Mouse (Mus musculus): Measurements from ENCODE around the gene Olfml2b. TPM values are rescaled to one million over a fixed set of nuclear protein-coding genes. Genes with fewer than 3 reads are reported as not detected.

Gene Olfml2b
- polyA plus RNA-seq, 1 experiment from 2014 or later: 5.2 TPM

- 83% methylated on average over 3 of the region's 3 CpGs for WGBS
- ATAC-seq (ENCODE audit: low FRiP score): no peak
- H3K4me1 ChIP-seq (replicated peaks; ENCODE audit: control insufficient read depth, insufficient read depth, low read length): no peaks in the 10 kb centered on the region
- no peak overlapping the region for H3K4me2 ChIP-seq (replicated peaks)
- H3K27me3 ChIP-seq (ENCODE audit: control insufficient read depth, insufficient read depth, low read length): no peaks in the 10 kb centered on the region
- no peak for DNase-seq (ENCODE audit: low spot score)
- no peaks in the 10 kb centered on the region for H3K9me3 ChIP-seq (ENCODE audit: control insufficient read depth, low read length)
- no peak overlapping the region for H3K4me3 ChIP-seq (replicated peaks; ENCODE audit: low read length)
- no peak overlapping the region for H3K27ac ChIP-seq
- no peaks in the 10 kb centered on the region for H3K36me3 ChIP-seq (replicated peaks; ENCODE audit: control insufficient read depth, insufficient read depth)
- no peak overlapping the region for H3K9ac ChIP-seq
These were observed 32.7 kb upstream of the Olfml2b start for GRCm38 (mm10) chr1:170611631-170612030.

- Histone ChIP-seq H3K4me1 (replicated peaks; ENCODE audit: control insufficient read depth, insufficient read depth, low read length) (no peaks in the 10 kb centered on the region), H3K9me3 (ENCODE audit: control insufficient read depth, low read length) (no peaks in the 10 kb centered on the region), H3K27ac (no peak overlapping the region), H3K4me2 (replicated peaks) (no peak overlapping the region), H3K36me3 (replicated peaks; ENCODE audit: control insufficient read depth, insufficient read depth) (no peaks in the 10 kb centered on the region), H3K4me3 (replicated peaks; ENCODE audit: low read length) (no peak overlapping the region), H3K27me3 (ENCODE audit: control insufficient read depth, insufficient read depth, low read length) (no peaks in the 10 kb centered on the region), H3K9ac (no peak overlapping the region)
- DNase-seq (ENCODE audit: low spot score): peak; percentile 90
- peak; percentile 95 for ATAC-seq (ENCODE audit: low FRiP score)
- WGBS: 61% methylated on average over 18 of the region's 18 CpGs
These were observed 31.1 kb upstream of the Olfml2b start for GRCm38 (mm10) chr1:170612968-170613872.

- ATAC-seq (ENCODE audit: low FRiP score) (no peak), DNase-seq (ENCODE audit: low spot score) (no peak)
- 89% methylated on average over 2 of the region's 2 CpGs for WGBS
- H3K4me3 ChIP-seq (replicated peaks; ENCODE audit: low read length): no peak overlapping the region
- no peaks in the 10 kb centered on the region for H3K36me3 ChIP-seq (replicated peaks; ENCODE audit: control insufficient read depth, insufficient read depth)
- H3K4me1 ChIP-seq (replicated peaks; ENCODE audit: control insufficient read depth, insufficient read depth, low read length): no peaks in the 10 kb centered on the region
- 0 out of 2 replicates have a peak, but pooled peaks cover 7% of the 10 kb centered on the region for H3K9me3 ChIP-seq (ENCODE audit: control insufficient read depth, low read length)
- no peak overlapping the region for H3K9ac ChIP-seq
- H3K4me2 ChIP-seq (replicated peaks): no peak overlapping the region
- H3K27me3 ChIP-seq (ENCODE audit: control insufficient read depth, insufficient read depth, low read length): no peaks in the 10 kb centered on the region
- H3K27ac ChIP-seq: no peak overlapping the region
These were observed 24.5 kb upstream of the Olfml2b start for GRCm38 (mm10) chr1:170619686-170620374.

GRCm38 (mm10) chr1:170622934-170623333 is 21.4 kb upstream of the Olfml2b start:
- Histone ChIP-seq H3K27ac (no peak overlapping the region), H3K9me3 (ENCODE audit: control insufficient read depth, low read length) (0 out of 2 replicates have a peak, but pooled peaks cover 7% of the 10 kb centered on the region), H3K36me3 (replicated peaks; ENCODE audit: control insufficient read depth, insufficient read depth) (no peaks in the 10 kb centered on the region), H3K4me3 (replicated peaks; ENCODE audit: low read length) (no peak overlapping the region), H3K4me2 (replicated peaks) (no peak overlapping the region), H3K27me3 (ENCODE audit: control insufficient read depth, insufficient read depth, low read length) (no peaks in the 10 kb centered on the region), H3K4me1 (replicated peaks; ENCODE audit: control insufficient read depth, insufficient read depth, low read length) (no peaks in the 10 kb centered on the region), H3K9ac (no peak overlapping the region)
- no peak for DNase-seq (ENCODE audit: low spot score)
- ATAC-seq (ENCODE audit: low FRiP score): no peak
- 87% methylated on average over 5 of the region's 5 CpGs for WGBS

- DNase-seq (ENCODE audit: low spot score): no peak
- no peak overlapping the region for H3K4me2 ChIP-seq (replicated peaks)
- 0 out of 2 replicates have a peak, but pooled peaks cover 7% of the 10 kb centered on the region for H3K9me3 ChIP-seq (ENCODE audit: control insufficient read depth, low read length)
- WGBS: 97% methylated on average over 1 of the region's 1 CpGs
- H3K36me3 ChIP-seq (replicated peaks; ENCODE audit: control insufficient read depth, insufficient read depth): no peaks in the 10 kb centered on the region
- no peak overlapping the region for H3K4me3 ChIP-seq (replicated peaks; ENCODE audit: low read length)
- no peak overlapping the region for H3K27ac ChIP-seq
- H3K4me1 ChIP-seq (replicated peaks; ENCODE audit: control insufficient read depth, insufficient read depth, low read length): no peaks in the 10 kb centered on the region
- H3K9ac ChIP-seq: no peak overlapping the region
- no peak for ATAC-seq (ENCODE audit: low FRiP score)
- H3K27me3 ChIP-seq (ENCODE audit: control insufficient read depth, insufficient read depth, low read length): no peaks in the 10 kb centered on the region
These were observed 20.9 kb upstream of the Olfml2b start for GRCm38 (mm10) chr1:170623432-170623831.

DNA sequence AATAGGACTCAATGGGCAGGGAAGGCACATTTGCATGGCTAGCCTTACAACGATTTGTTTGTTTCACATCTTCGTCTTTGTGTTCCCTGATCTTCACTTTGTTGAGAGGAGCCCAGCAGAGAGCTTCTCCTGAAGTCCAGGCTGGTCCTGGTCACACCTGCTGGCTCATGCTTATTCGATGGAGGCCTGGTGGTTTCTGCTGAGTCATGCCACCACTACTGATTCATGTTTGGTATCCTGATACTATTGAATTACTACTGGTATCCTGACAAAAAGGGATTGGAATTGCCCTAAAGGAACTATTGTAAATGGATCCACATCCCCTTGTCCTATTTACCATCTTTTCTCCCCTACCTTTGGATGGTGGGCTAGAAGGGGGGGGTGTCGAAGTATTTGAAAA is 13.8 kb upstream of the Olfml2b start:
- Histone ChIP-seq H3K4me3 (replicated peaks; ENCODE audit: low read length) (no peak overlapping the region), H3K9ac (no peak overlapping the region), H3K36me3 (replicated peaks; ENCODE audit: control insufficient read depth, insufficient read depth) (no peaks in the 10 kb centered on the region), H3K27me3 (ENCODE audit: control insufficient read depth, insufficient read depth, low read length) (no peaks in the 10 kb centered on the region), H3K4me1 (replicated peaks; ENCODE audit: control insufficient read depth, insufficient read depth, low read length) (no peaks in the 10 kb centered on the region), H3K9me3 (ENCODE audit: control insufficient read depth, low read length) (no peaks in the 10 kb centered on the region), H3K27ac (no peak overlapping the region), H3K4me2 (replicated peaks) (no peak overlapping the region)
- DNase-seq (ENCODE audit: low spot score) (no peak), ATAC-seq (ENCODE audit: low FRiP score) (no peak)
- WGBS: 86% methylated on average over 4 of the region's 4 CpGs

DNA sequence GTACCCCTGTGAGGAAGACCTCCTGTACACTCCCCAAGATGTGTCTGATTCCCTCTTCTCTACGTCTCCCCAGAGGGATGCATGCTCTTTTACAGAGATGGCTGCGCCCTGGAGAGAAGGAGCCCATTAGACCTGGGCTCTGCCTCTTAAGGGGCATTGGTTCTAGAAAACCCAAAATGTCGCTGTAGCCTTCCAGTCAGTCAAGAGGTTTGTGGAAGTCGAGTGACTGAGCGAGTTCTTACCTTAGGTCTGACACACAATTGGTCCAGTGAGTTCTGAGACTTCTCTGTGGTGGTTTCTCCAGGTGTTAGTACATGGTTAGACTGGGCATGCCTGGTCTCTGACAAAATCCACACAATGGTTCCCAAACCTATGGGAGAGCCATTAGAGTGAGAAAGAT is 12.8 kb upstream of the Olfml2b start:
- Histone ChIP-seq H3K9me3 (ENCODE audit: control insufficient read depth, low read length) (no peaks in the 10 kb centered on the region), H3K4me3 (replicated peaks; ENCODE audit: low read length) (no peak overlapping the region), H3K27me3 (ENCODE audit: control insufficient read depth, insufficient read depth, low read length) (no peaks in the 10 kb centered on the region), H3K27ac (no peak overlapping the region), H3K36me3 (replicated peaks; ENCODE audit: control insufficient read depth, insufficient read depth) (no peaks in the 10 kb centered on the region), H3K4me2 (replicated peaks) (no peak overlapping the region), H3K9ac (no peak overlapping the region), H3K4me1 (replicated peaks; ENCODE audit: control insufficient read depth, insufficient read depth, low read length) (no peaks in the 10 kb centered on the region)
- ATAC-seq (ENCODE audit: low FRiP score) (no peak), DNase-seq (ENCODE audit: low spot score) (no peak)
- 88% methylated on average over 5 of the region's 5 CpGs for WGBS

DNA sequence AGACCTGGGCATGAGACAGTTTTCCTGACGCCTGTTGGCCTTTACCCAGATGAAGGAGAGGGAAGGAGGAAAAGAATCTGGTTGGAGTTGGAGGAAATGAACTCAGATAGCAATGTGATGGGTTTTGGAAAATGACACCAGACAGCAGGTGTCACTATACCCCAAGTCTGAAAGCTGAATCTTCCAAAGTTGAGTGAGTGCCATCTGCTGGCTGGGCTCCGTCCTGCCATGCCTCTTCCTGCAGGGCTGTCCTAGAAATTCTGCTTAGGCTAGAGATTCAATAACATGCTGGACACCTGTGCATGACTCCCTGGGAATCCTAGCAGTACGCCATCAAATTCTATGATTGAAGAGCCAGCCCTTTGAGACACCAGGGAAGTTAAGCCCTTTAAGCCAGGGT is 11.9 kb upstream of the Olfml2b start:
- H3K36me3 ChIP-seq (replicated peaks; ENCODE audit: control insufficient read depth, insufficient read depth): no peaks in the 10 kb centered on the region
- WGBS: 20% methylated on average over 3 of the region's 3 CpGs
- ATAC-seq (ENCODE audit: low FRiP score): peak; percentile 60; the same call in 1 of the 2 replicates

GRCm38 (mm10) chr1:170632856-170633255 is 11.5 kb upstream of the Olfml2b start:
- DNase-seq (ENCODE audit: low spot score) (no peak), ATAC-seq (ENCODE audit: low FRiP score) (no peak)
- no peaks in the 10 kb centered on the region for H3K27me3 ChIP-seq (ENCODE audit: control insufficient read depth, insufficient read depth, low read length)
- H3K4me1 ChIP-seq (replicated peaks; ENCODE audit: control insufficient read depth, insufficient read depth, low read length): no peaks in the 10 kb centered on the region
- no peaks in the 10 kb centered on the region for H3K9me3 ChIP-seq (ENCODE audit: control insufficient read depth, low read length)
- no peaks in the 10 kb centered on the region for H3K36me3 ChIP-seq (replicated peaks; ENCODE audit: control insufficient read depth, insufficient read depth)
- no peak overlapping the region for H3K27ac ChIP-seq
- no peak overlapping the region for H3K4me3 ChIP-seq (replicated peaks; ENCODE audit: low read length)
- no peak overlapping the region for H3K4me2 ChIP-seq (replicated peaks)
- H3K9ac ChIP-seq: no peak overlapping the region
- 77% methylated on average over 4 of the region's 4 CpGs for WGBS

More for the DNA sequence above, 11.9 kb upstream of the Olfml2b start:
- Histone ChIP-seq H3K9me3 (ENCODE audit: control insufficient read depth, low read length) (no peaks in the 10 kb centered on the region), H3K4me1 (replicated peaks; ENCODE audit: control insufficient read depth, insufficient read depth, low read length) (no peaks in the 10 kb centered on the region), H3K4me2 (replicated peaks) (no peak overlapping the region), H3K4me3 (replicated peaks; ENCODE audit: low read length) (no peak overlapping the region), H3K27me3 (ENCODE audit: control insufficient read depth, insufficient read depth, low read length) (no peaks in the 10 kb centered on the region), H3K9ac (no peak overlapping the region), H3K27ac (no peak overlapping the region)
- peak; percentile 83 for DNase-seq (ENCODE audit: low spot score)
